Mouse (Mus musculus): ENCODE measurements around the gene Spata2l.

The Spata2l gene

DNA sequence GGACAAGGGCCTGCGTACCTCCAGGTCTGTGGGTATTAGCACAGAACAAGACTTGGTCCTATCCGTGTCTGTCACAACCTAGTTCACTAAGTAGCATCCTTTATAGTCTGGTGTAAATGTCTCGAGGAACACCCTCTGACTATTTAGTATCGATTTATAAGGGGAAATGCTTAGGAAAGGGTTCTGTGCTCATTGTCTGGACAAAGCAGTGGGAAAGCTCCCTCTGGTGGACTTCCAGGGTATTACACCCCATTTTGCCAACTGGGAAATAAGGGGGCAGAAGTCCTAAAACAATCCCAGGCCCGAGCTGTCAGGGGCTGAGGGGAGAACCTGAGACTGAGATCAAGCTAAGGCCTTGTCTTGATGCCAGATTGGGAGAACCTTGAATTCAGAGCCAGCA, 33.7 kb downstream of the Spata2l start:
- in situ Hi-C loops (cut with MboI; ENCODE audit: low sequenced_read_pairs): loop anchor here (5.0 kb wide), 1 partner anchor 95 kb away; no protein-coding TSS in a partner anchor

DNA sequence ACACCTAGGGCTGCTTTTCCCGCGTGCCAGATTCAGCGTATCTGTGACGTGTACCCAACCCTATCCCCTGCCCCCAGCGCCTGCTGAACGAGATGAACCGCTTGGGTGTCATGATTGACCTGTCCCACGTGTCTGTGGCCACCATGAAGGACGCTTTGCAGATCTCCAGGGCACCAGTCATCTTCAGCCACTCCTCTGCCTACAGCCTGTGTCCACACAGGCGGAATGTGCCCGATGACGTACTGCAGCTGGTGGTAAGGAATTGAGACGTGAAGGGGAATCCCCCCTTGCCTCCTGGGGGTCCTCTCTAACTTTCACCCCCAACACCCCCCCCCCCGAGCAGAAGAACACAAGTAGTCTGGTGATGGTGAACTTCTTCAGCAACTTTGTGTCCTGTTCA, 36.2 kb downstream of the Spata2l start:
- in situ Hi-C loops (cut with MboI; ENCODE audit: low sequenced_read_pairs): loop anchor here (5.0 to 10.0 kb wide), 3 partner anchors 65 to 295 kb away; no protein-coding TSS in a partner anchor

DNA sequence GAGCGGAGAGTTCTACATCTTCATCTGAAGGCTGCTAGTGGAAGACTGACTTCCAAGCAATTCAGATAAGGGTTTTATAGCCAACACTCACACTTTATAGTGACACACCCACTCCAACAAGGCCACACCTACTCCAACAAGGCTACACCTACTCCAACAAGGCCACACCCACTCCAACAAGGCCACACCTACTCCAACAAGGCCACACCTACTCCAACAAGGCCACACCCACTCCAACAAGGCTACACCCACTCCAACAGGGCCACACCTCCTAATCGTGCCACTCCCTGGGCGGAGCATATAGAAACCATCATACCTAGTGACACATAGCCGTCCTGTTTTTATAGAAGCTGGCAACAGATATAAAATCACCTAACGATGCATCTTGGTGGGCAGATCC, 39.0 kb downstream of the Spata2l start:
- in situ Hi-C loops (cut with MboI; ENCODE audit: low sequenced_read_pairs): loop anchor here (10.0 kb wide), 2 partner anchors 62 to 292 kb away; no protein-coding TSS in a partner anchor

DNA sequence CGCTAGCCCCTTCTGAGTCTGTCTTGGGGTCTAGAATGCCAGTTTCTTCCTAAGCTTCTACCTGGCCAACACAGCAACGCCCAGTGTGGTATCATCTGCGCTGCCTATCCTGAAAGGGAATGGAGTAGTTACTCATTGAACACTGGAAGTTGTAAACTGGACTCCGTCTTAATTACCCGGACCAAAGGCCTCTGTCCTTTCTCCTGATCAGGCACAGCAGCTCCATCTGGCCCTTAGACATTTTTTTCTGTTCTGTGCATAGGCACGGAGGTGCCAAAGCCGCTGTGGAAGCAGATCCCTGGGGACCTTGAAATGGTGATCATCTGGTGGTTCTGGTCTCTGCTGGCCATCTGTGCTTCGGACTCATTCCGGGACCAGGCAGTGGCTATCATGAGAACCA, 42.3 kb downstream of the Spata2l start:
- in situ Hi-C loops (cut with MboI; ENCODE audit: low sequenced_read_pairs): loop anchor here (10.0 kb wide), 2 partner anchors 59 to 289 kb away; no protein-coding TSS in a partner anchor

GRCm38 (mm10) chr8:123191908-123192307, 44.1 kb downstream of the Spata2l start:
- in situ Hi-C loops (cut with MboI; ENCODE audit: low sequenced_read_pairs): loop anchor here (10.0 kb wide), 2 partner anchors 57 to 287 kb away; no protein-coding TSS in a partner anchor

- in situ Hi-C loops (cut with MboI; ENCODE audit: low sequenced_read_pairs): loop anchor here (10.0 kb wide), 2 partner anchors 56 to 286 kb away; no protein-coding TSS in a partner anchor
These were observed 45.4 kb downstream of the Spata2l start for GRCm38 (mm10) chr8:123190678-123191077.

DNA sequence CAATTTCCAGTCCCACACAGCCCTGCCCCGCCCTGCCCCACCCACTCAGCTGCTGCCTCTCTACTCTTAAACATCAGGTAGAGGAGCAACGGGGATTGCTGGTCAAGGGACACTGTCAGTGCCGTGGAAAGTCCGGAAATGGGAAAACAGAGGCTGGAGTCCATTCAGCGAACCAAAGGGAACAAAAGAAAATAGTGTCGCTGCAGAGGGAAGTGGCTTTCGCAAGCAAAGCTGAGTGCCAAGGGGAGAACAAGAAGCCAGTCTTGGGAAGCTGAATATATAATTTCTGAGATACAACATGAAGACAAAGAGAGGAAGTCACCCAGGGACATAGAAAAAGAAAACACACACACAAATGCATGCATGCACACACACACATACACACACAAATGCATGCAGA, 47.2 kb downstream of the Spata2l start:
- in situ Hi-C loops (cut with MboI; ENCODE audit: low sequenced_read_pairs): no loop called here

DNA sequence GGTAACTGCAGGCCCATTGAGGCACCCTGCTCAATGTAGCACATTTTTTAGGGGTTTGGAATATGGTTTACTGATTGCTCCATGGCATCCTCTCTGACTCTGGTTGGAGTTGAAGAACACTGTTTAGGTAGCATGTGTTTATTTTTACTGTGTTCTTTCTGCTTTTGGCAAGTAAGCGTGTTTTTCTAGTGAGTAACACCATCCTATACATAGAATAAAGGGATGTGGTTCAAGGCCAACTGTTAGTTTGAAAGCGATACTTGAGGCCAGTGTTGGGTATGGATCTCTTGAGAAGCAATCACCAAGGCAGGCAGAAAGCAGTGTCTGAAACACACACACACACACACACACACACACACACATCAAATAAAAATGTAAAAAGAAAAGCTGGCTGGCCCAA, 48.0 kb downstream of the Spata2l start:
- in situ Hi-C loops (cut with MboI; ENCODE audit: low sequenced_read_pairs): no loop called here

DNA sequence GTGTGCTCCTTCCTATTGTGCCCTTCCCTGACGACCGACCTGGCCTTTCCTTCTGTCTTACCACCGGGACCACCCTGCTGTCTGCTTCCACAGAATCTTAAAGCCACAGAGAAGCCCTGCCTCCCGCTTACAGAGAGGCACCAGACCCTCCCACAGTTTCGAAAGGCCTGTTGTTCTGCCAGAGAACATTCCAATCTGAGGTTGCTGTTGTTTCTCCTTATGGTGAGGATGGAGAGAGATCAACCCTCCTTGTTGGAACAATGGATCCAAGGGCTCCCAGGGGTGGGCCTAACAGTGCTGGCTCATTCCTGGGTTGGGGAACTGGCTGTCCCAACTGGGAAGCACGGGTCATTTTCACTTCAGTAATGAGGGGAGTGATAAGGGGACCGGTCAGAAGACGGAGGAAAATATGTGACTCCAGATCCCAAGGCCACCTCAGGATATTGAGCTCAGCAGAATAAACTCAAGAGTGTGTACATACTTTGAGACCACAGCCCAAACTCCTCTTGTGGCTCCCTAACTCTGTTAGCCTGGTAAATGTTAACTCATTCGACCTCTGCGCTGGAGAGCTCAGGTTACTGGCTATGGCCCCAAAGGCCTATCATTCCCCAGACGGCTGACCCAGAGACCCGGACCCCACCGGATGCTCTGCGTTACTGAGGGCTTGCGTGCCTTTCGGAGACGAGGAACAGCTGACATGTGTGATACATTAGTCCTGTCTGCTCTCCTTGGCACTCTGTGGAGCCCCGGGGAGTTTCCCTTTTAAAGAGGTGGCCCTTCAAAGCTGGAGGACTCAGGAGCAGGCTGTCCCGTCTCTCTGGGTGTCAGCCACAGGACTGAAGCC, 50.2 kb downstream of the Spata2l start, which contains the start of gene Dpep1:
TSS of gene Dpep1 (plus strand) at position 677 of the 844 bp plus-strand sequence.
- in situ Hi-C loops (cut with MboI; ENCODE audit: low sequenced_read_pairs): no loop called here

- in situ Hi-C loops (cut with MboI; ENCODE audit: low sequenced_read_pairs): no loop called here
These were observed 54.6 kb downstream of the Spata2l start for GRCm38 (mm10) chr8:123181391-123181790.

Measured in CH12F3 (cell line).